Mouse (Mus musculus) CH12.LX (cell line): ENCODE results near the gene Ppa2. TPM values are rescaled to one million over a fixed set of nuclear protein-coding genes. Genes with fewer than 3 reads are reported as not detected.

Experiments used
- DNase-seq: peaks from one replicate; pipeline ENCODE4 v3.0.0-alpha.2; 2013; ENCODE audit errors: extremely low read depth
- H3K27ac ChIP-seq: 2 replicates; pipeline ENCODE4 v1.5.1; 2012; ENCODE audit warnings: low read depth, mild to moderate bottlenecking, control low read depth, moderate library complexity; ENCODE audit not compliant: insufficient read depth
- H3K27me3 ChIP-seq: replicated peaks from 2 replicates; pipeline ENCODE3; 2012; ENCODE audit warnings: inconsistent platforms
- H3K36me3 ChIP-seq, 2 experiments: replicated peaks in 1 of 2; 2 replicates each; pipeline versions ENCODE3 to v1.6.1; 2012; ENCODE audit warnings: inconsistent platforms in 1 of 2, low read length in 1 of 2, mild to moderate bottlenecking in 1 of 2, mixed read lengths in 1 of 2, moderate library complexity in 1 of 2; ENCODE audit not compliant: control insufficient read depth in 1 of 2, insufficient read depth in 1 of 2
- H3K4me1 ChIP-seq, 2 experiments: 2 replicates each; pipeline ENCODE4 v1.6.1; 2012; ENCODE audit warnings: inconsistent platforms in 1 of 2, moderate library complexity in 1 of 2; ENCODE audit not compliant: insufficient read depth in 2 of 2, control insufficient read depth in 1 of 2
- H3K4me2 ChIP-seq: 2 replicates; pipeline ENCODE4 v1.6.1; 2012; ENCODE audit warnings: low read depth, mild to moderate bottlenecking, control low read depth; ENCODE audit not compliant: poor library complexity, insufficient read depth, severe bottlenecking
- H3K4me3 ChIP-seq, 3 experiments: fragments of 150-350 bp in 1 of 3; sonication (generic) in 1 of 3; replicated peaks in 1 of 3; 2 replicates each; pipeline versions ENCODE3 to v1.5.1; 2011 to 2012; ENCODE audit warnings: low read depth in 2 of 3, low read length in 2 of 3, mild to moderate bottlenecking in 2 of 3, moderate library complexity in 2 of 3, control low read depth in 1 of 3, improper control_type of control experiment in 1 of 3, inconsistent platforms in 1 of 3, mixed read lengths in 1 of 3; ENCODE audit not compliant: poor library complexity in 1 of 3
- H3K79me2 ChIP-seq: replicated peaks from 2 replicates; pipeline ENCODE4 v1.6.1; 2012; ENCODE audit warnings: mild to moderate bottlenecking, moderate library complexity; ENCODE audit not compliant: control insufficient read depth, poor library complexity, insufficient read depth, severe bottlenecking; ENCODE audit errors: extremely low read depth
- H3K9ac ChIP-seq: 2 replicates; pipeline ENCODE4 v1.6.1; 2012; ENCODE audit warnings: low read depth, mild to moderate bottlenecking, control low read depth, moderate library complexity; ENCODE audit not compliant: insufficient read depth
- H3K9me3 ChIP-seq: replicated peaks from 2 replicates; pipeline ENCODE3; 2012; ENCODE audit warnings: low read length, inconsistent platforms, mixed read lengths
- CHD1 ChIP-seq: IDR thresholded peaks from 2 replicates; pipeline ENCODE4 v1.6.1; 2012; ENCODE audit warnings: low read depth, low read length, improper control_type of control experiment, inconsistent platforms
- CHD2 ChIP-seq: IDR thresholded peaks from 2 replicates; pipeline ENCODE4 v1.6.1; 2011; ENCODE audit warnings: low read length, improper control_type of control experiment
- ETS1 ChIP-seq: conservative IDR thresholded peaks from 2 replicates; pipeline ENCODE4 v1.6.1; 2012; ENCODE audit warnings: low read depth, mild to moderate bottlenecking, inconsistent platforms, low read length, improper control_type of control experiment, moderate library complexity
- GABPA ChIP-seq: IDR thresholded peaks from 2 replicates; pipeline ENCODE4 v1.6.1; 2012; ENCODE audit warnings: low read depth, low read length, improper control_type of control experiment, inconsistent platforms; ENCODE audit not compliant: insufficient replicate concordance
- HCFC1 ChIP-seq: IDR thresholded peaks from 2 replicates; pipeline ENCODE4 v1.6.1; 2012; ENCODE audit warnings: low read depth, mild to moderate bottlenecking, inconsistent platforms, low read length, improper control_type of control experiment
- IRF4 ChIP-seq: IDR thresholded peaks from 2 replicates; pipeline ENCODE4 v1.6.1; 2014; ENCODE audit warnings: low read depth, mild to moderate bottlenecking, inconsistent platforms, low read length, improper control_type of control experiment
- JUND ChIP-seq: conservative IDR thresholded peaks from 2 replicates; pipeline ENCODE4 v1.6.1; 2011; ENCODE audit warnings: low read depth, low read length, improper control_type of control experiment
- KAT2A ChIP-seq: IDR thresholded peaks from 2 replicates; pipeline ENCODE4 v1.6.1; 2012; ENCODE audit warnings: low read length, improper control_type of control experiment, inconsistent platforms; ENCODE audit not compliant: insufficient replicate concordance
- MAFK ChIP-seq: IDR thresholded peaks from 2 replicates; pipeline ENCODE4 v1.6.1; 2011; ENCODE audit warnings: low read length, improper control_type of control experiment; ENCODE audit not compliant: insufficient replicate concordance
- MAX ChIP-seq: IDR thresholded peaks from 2 replicates; pipeline ENCODE4 v1.6.1; 2011; ENCODE audit warnings: low read length, improper control_type of control experiment
- MAZ ChIP-seq: IDR thresholded peaks from 2 replicates; pipeline ENCODE4 v1.6.1; 2012; ENCODE audit warnings: low read depth, mild to moderate bottlenecking, inconsistent platforms, low read length, improper control_type of control experiment, moderate library complexity
- MEF2A ChIP-seq: IDR thresholded peaks from 2 replicates; pipeline ENCODE4 v1.6.1; 2014; ENCODE audit warnings: low read depth, mild to moderate bottlenecking, inconsistent platforms, low read length, improper control_type of control experiment, borderline replicate concordance
- MXI1 ChIP-seq: IDR thresholded peaks from 2 replicates; pipeline ENCODE4 v1.6.1; 2011; ENCODE audit warnings: mild to moderate bottlenecking, low read depth, low read length, improper control_type of control experiment
- PAX5 ChIP-seq: IDR thresholded peaks from 2 replicates; pipeline ENCODE4 v1.6.1; 2012; ENCODE audit warnings: low read length, inconsistent platforms, mixed read lengths
- POLR2A ChIP-seq: IDR thresholded peaks from 2 replicates; pipeline ENCODE4 v1.6.1; 2011; ENCODE audit warnings: low read depth, mild to moderate bottlenecking, improper control_type of control experiment, low read length
- RAD21 ChIP-seq: IDR thresholded peaks from 2 replicates; pipeline ENCODE4 v1.6.1; 2011; ENCODE audit warnings: low read depth, mild to moderate bottlenecking, low read length, improper control_type of control experiment, moderate library complexity
- SMC3 ChIP-seq: IDR thresholded peaks from 2 replicates; pipeline ENCODE4 v1.6.1; 2011; ENCODE audit warnings: low read depth, low read length, improper control_type of control experiment
- TBP ChIP-seq: conservative IDR thresholded peaks from 2 replicates; pipeline ENCODE4 v1.6.1; 2011; ENCODE audit warnings: low read depth, low read length, improper control_type of control experiment
- TCF12 ChIP-seq: IDR thresholded peaks from 2 replicates; pipeline ENCODE4 v1.6.1; 2014; ENCODE audit warnings: low read depth, mild to moderate bottlenecking, inconsistent platforms, low read length, improper control_type of control experiment
- USF2 ChIP-seq: conservative IDR thresholded peaks from 2 replicates; pipeline ENCODE4 v1.6.1; 2011; ENCODE audit warnings: low read depth, low read length, improper control_type of control experiment
- ZC3H11A ChIP-seq: IDR thresholded peaks from 2 replicates; pipeline ENCODE4 v1.6.1; 2012; ENCODE audit warnings: low read depth, mild to moderate bottlenecking, inconsistent platforms, low read length, improper control_type of control experiment
- ZMIZ1 ChIP-seq: IDR thresholded peaks from 2 replicates; pipeline ENCODE4 v1.6.1; 2012; ENCODE audit warnings: low read depth, mild to moderate bottlenecking, inconsistent platforms, low read length, improper control_type of control experiment
- dilution Hi-C: fragments of 300-500 bp; cut with MboI; formaldehyde crosslinking; loops from 2 replicates; pipeline ENCODE4 v1.14.3; 2020; ENCODE audit warnings: low sequenced_read_pairs; ENCODE audit not compliant: extremely low pct_unique_long_range_greater_than_20kb, extremely low pct_ligation_motif_present
- in situ Hi-C: fragments of 300-500 bp; cut with MboI; formaldehyde crosslinking; loops from 3 replicates; pipeline ENCODE4 v1.14.3; 2019; ENCODE audit warnings: low sequenced_read_pairs, low pct_ligation_motif_present, low pct_unique_long_range_greater_than_20kb, mixed read lengths
- polyA plus RNA-seq: library from polyadenylated mRNA; unstranded; fragments of >175 nt; gene quantifications from 2 replicates; pipeline ENCODE4 v1.2.1, GENCODE M21; 2012; ENCODE audit warnings: low read depth; ENCODE audit not compliant: insufficient read length
- total RNA-seq, 2 experiments: library from RNA; depleted of rRNA; stranded (reverse); fragments of 300-350 nt in 1 of 2; fragments of >200 nt in 1 of 2; gene quantifications; 2 replicates each; pipeline ENCODE4 v1.2.3; 2012 to 2014

Gene Ppa2
- total and polyA plus RNA-seq, 3 experiments: 98.3 to 132 (median 119) TPM

DNA sequence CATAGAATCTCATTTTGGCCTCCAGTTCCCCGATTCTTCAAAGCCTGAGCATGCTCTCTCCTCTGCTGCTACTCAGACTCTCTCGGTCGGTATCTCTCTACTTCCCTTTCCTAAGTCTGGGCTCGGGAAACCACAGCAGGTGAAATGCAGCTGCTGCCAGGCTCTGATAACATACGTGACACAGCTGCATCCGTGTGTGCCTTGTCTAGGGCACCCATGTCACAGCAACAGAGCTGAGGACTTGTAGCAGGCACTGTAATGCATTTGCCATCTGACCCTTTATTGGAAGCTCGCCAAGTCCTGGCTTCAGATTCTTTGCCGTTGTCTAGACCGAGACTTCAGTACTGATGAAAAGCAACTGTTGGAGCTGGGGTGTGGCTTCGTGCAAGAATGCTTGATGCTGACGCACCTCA lies 29.5 kb downstream of the Ppa2 start (continued):
- 0 out of 2 replicates have a peak, but pooled peaks have one; percentile 11 for TF ChIP-seq MAFK
- no peak for TF ChIP-seq HCFC1
- TF ChIP-seq ETS1: peak; percentile 93
- peak; percentile 59; the same call in 1 of the 2 replicates for TF ChIP-seq MEF2A
- no peak for TF ChIP-seq MAZ
- no peak for TF ChIP-seq KAT2A
- TF ChIP-seq MAX: no peak; the same call in 1 of the 2 replicates
- no peak; the same call in 1 of the 2 replicates for TF ChIP-seq POLR2A
- no peak for TF ChIP-seq SMC3

DNA sequence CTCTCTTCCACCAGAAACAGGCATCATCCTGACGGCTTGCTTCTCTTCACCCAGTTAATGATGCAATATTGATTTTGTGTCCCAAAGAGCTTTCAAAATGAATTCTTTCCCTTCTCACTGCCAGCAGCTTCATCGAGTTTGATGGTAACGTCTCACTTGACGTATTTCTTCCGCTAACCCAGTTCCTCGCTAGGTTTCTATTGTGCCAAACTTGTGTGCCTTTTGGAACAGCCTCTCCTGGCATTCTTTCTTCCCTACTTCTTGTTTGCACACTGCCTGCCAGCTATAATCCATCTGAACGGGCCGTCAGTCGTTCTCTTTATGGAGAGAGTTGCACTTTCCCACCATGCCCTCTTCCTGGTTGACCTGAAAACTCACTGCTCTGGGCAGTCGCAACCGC lies 31.2 kb downstream of the Ppa2 start:
- Histone ChIP-seq H3K36me3 (peaks cover 24 to 46% of the 10 kb centered on the region in 2 experiments), H3K27ac (no peak overlapping the region), H3K27me3 (no peaks in the 10 kb centered on the region), H3K4me2 (no peak overlapping the region), H3K9me3 (no peaks in the 10 kb centered on the region), H3K4me1 (peaks cover 17 to 36% of the 10 kb centered on the region in 2 experiments), H3K79me2 (no peaks in the 10 kb centered on the region), H3K4me3 (no peak overlapping the region)
- no peak for DNase-seq
- in situ Hi-C loops: loop anchor here (25.0 kb wide), 2 partner anchors 246 to 471 kb away; no protein-coding TSS in a partner anchor
- dilution Hi-C loops: no loop called here
- TF ChIP-seq ETS1 (no peak), MAZ (no peak), MXI1 (no peak), TBP (no peak), RAD21 (no peak), CHD1 (no peak), PAX5 (no peak), HCFC1 (no peak), CHD2 (no peak), KAT2A (no peak)
- TF ChIP-seq, all 38 proteins: peak for 0
- H3K9ac ChIP-seq: no peak overlapping the region

- H3K36me3 ChIP-seq: peaks cover 35 to 69% of the 10 kb centered on the region in 2 experiments
- no peak overlapping the region for H3K27ac ChIP-seq
- no peaks in the 10 kb centered on the region for H3K27me3 ChIP-seq
- no peak overlapping the region for H3K4me2 ChIP-seq
- in situ Hi-C loops: loop anchor here (25.0 kb wide), 2 partner anchors 240 to 465 kb away; no protein-coding TSS in a partner anchor
- H3K79me2 ChIP-seq: no peaks in the 10 kb centered on the region
- peaks cover 5% of the 10 kb centered on the region for H3K9me3 ChIP-seq
- DNase-seq: no peak
- no peak overlapping the region for H3K4me3 ChIP-seq
- H3K4me1 ChIP-seq: no peaks in the 10 kb centered on the region
- no peak overlapping the region for H3K9ac ChIP-seq
- dilution Hi-C loops: no loop called here
- TF ChIP-seq IRF4: no peak
- TF ChIP-seq TCF12: no peak
- no peak for TF ChIP-seq MEF2A
- no peak for TF ChIP-seq ETS1
- TF ChIP-seq JUND: no peak
- TF ChIP-seq ZC3H11A: no peak
- no peak for TF ChIP-seq KAT2A
- TF ChIP-seq GABPA: no peak
- no peak for TF ChIP-seq ZMIZ1
- no peak for TF ChIP-seq USF2
- TF ChIP-seq, all 38 proteins: peak for 0
Observed at GRCm38 (mm10) chr3:133347535-133347934, 37.6 kb downstream of the Ppa2 start.
